Mouse (Mus musculus): ENCODE results near the gene Arid3c. TPM values are rescaled to one million over a fixed set of nuclear protein-coding genes. Genes with fewer than 3 reads are reported as not detected.
"Not testable (repeated sequence)": the region's sequence is repeated elsewhere in the genome, so short reads cannot be mapped to it uniquely, and the experiment has no call there.

Arid3c gene
- total RNA-seq (2017), result not detected in 3 replicates

DNA sequence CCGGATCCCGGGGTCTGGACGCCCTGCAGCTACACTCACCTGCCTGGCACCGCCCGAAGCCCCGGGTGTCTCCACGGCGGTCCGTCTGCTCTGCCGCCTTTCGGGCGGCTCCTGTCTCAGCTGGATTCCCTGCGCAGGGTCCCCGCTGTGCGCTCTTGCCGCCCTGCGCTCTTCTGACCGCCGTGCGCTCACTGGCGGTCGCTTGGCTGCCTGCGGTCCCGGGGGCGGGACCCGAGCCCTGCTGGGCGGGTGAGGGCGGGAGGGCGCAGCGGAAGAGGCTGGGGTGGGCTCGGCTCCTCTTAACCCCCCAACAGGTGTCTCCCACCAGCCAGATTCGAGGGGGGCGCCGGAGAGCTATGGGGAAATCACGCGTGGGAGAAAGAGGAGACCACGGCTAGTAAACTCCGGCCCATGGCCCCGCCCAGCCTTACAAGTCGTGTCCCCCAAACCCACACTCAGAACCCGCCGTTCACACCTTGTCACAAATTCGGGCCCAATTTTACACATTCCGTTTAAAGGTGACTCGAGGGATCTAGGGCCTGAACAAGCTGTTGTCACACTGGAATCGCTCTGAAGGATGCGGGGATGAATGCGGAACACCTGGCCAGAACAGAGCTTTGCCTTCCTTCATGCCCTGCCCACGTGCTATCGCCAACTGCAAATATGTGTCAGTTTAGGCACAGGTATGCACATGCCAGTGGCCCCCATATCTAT lies at the start of gene Arid3c:
Gene Arid3c (minus strand): TSS at position 91 of the 714 bp plus-strand sequence.
- no peak for ATAC-seq (replicated peaks; ENCODE audit: insufficient number of reproducible peaks, low FRiP score, low TSS enrichment, poor library complexity, severe bottlenecking)

DNA sequence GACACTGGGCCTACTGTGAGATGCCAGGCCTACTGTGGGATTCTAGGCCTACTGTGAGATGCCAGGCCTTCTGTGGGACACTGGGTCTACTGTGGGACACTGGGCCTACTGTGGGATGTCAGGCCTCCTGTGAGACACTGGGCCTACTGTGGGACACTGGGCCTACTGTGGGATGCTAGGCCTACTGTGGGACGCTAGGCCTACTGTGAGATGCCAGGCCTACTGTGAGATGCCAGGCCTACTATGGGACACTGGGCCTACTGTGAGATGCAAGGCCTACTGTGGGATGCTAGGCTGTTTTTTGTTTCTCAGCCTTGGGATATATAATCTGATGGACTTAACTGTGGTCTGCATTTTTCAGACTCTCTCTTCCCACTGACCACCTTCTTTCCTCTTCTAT lies 44.9 kb upstream of the Arid3c start:
- ATAC-seq (replicated peaks; ENCODE audit: insufficient number of reproducible peaks, low FRiP score, low TSS enrichment, poor library complexity, severe bottlenecking), result not testable (repeated sequence)

DNA sequence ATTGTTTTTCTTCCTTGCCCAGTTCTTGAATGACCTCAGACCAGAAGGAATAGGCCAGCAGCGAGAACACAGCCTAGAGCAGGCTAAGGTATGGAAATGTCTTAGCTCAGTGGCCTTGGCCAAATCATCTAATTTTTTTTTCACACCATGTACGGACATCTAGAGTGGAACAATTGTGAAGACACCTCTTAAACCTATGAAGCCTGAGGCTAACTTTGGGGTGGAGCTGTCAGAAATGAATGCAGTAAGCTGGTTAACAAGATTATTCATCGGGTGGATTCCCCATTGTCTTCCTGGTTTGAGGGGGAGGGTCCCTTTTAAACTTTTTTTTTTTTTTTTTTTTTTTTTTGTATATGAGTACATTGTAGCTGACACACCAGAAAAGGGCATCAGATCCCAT lies 43.6 kb upstream of the Arid3c start:
- ATAC-seq (replicated peaks; ENCODE audit: insufficient number of reproducible peaks, low FRiP score, low TSS enrichment, poor library complexity, severe bottlenecking), result not testable (repeated sequence)

DNA sequence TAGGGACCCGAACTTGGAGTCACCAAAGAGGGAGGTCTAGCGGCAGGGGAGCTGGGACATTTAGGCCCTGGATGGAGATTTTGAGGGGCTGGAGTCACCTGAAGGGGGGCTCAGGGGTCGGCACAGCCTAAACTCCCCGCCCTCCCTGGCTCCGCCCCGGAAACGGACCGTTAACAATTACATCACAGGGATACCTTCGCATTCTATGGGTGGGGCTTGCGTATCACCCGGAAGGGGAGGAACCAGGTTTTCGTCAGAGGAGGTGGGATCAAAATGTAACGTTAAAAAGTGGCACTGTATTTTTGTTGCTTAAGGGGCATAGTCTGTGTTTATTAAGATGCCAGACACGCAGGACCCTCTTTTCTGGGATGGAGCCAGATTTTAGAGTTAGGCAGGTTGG lies 43.1 kb upstream of the Arid3c start, which contains the start of gene Ccl27a:
Gene Ccl27a (minus strand): TSS at position 246 of the 400 bp plus-strand sequence.
- not testable (repeated sequence) for ATAC-seq (replicated peaks; ENCODE audit: insufficient number of reproducible peaks, low FRiP score, low TSS enrichment, poor library complexity, severe bottlenecking)

DNA sequence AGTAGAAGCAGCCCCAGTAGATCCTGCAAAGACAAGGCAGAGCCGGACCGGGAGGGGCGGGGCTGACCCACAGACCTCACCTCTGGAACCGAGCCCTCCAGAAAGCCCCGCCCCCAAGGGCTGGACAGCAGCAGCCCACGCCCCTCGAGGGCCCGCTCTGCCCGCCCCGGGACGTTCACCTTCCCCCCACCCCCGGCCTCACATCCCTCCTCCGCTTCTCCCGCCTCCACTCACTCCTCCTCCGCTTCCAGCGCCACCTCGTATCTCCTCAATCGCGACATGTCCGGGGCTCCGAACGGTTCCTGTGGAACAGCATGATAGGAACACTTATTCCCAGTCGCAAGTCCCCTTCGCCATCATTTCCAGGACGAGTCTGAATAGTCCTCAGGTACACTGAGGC lies 42.6 kb upstream of the Arid3c start:
- not testable (repeated sequence) for ATAC-seq (replicated peaks; ENCODE audit: insufficient number of reproducible peaks, low FRiP score, low TSS enrichment, poor library complexity, severe bottlenecking)

- not testable (repeated sequence) for ATAC-seq (replicated peaks; ENCODE audit: insufficient number of reproducible peaks, low FRiP score, low TSS enrichment, poor library complexity, severe bottlenecking)
Observed at GRCm38 (mm10) chr4:41772946-41773345, 42.0 kb upstream of the Arid3c start.

DNA sequence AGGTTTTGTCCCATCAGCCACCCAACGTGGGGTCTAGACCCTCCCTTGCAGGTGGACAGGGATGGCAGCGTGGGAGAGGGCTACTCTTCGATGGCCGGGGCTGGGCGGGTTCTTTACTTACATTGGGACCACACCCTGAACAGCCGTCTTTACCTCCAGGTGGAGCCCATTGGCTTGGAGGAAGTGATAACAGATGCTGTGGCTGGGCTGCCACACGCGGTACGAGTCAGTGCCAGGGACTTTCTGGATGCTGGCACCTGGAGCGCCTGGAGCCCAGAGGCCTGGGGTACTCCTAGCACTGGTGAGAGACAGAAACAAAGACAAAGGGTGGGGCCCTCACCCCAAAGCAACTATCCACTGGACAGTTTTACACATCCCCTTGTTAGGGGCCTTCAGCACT lies 36.4 kb upstream of the Arid3c start:
- not testable (repeated sequence) for ATAC-seq (replicated peaks; ENCODE audit: insufficient number of reproducible peaks, low FRiP score, low TSS enrichment, poor library complexity, severe bottlenecking)

DNA sequence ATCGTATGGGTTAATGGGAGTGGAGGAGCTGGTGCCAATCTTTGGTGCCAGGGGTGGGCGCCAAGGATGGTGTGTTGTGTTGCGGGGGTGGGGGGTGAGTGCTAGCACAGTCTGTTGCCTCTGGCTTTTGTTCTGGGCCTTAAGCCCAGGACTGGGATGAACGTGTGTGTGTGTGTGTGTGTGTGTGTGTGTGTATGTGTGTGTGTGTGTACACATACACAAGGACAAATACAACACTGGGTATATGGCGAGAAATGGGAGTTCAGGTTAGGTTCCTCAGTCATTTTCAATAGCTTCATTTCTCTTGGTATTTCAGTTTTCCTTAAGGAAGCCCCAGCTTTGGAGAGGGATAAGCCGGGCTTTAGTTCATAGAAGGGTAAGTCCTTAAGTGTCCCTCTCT lies 32.2 kb upstream of the Arid3c start:
- not testable (repeated sequence) for ATAC-seq (replicated peaks; ENCODE audit: insufficient number of reproducible peaks, low FRiP score, low TSS enrichment, poor library complexity, severe bottlenecking)

DNA sequence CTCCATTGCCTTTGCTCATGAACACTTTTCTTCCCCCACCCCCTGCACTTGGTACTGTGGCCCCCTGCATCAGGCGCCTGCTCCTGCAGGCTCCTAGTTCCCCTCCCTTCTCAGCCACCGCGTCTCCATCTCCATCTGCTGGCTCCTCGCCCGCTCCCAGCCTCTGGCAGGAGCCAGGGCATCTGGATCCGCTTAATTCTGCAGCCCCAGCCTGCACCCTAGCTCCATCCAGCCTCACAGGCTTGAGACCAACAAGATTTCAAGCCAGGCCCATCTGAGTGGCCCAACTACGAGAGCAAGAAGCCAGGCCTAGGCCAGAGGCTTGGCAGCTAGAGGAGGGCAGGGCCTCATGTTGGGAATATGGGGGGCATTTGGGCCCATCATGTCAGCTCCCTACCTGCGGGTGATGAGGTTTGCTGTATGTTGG lies 31.8 kb upstream of the Arid3c start:
- not testable (repeated sequence) for ATAC-seq (replicated peaks; ENCODE audit: insufficient number of reproducible peaks, low FRiP score, low TSS enrichment, poor library complexity, severe bottlenecking)

GRCm38 (mm10) chr4:41762099-41762687 lies 31.3 kb upstream of the Arid3c start:
- ATAC-seq (replicated peaks; ENCODE audit: insufficient number of reproducible peaks, low FRiP score, low TSS enrichment, poor library complexity, severe bottlenecking), result no peak

GRCm38 (mm10) chr4:41761680-41762079 lies 30.7 kb upstream of the Arid3c start:
- no peak for ATAC-seq (replicated peaks; ENCODE audit: insufficient number of reproducible peaks, low FRiP score, low TSS enrichment, poor library complexity, severe bottlenecking)

DNA sequence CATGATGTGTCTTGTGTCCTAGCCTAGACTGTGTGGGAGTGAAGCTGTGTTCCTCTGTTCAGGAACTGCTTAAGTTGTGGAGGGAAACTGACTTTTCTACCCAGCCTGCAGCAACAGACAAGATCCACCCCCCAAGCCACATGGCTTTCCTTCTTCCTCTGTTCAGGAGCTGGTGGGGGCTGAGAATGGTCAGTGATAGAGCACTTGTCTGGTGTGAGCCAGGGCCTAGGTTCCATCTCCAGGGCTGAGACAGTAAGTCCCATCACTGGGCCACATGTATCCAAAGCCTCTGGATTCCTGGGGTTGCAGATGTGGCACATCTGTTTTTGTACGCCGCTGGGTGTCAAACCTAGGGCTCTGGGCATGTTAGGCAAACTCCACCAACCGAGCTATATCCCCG lies 30.0 kb upstream of the Arid3c start:
- ATAC-seq (replicated peaks; ENCODE audit: insufficient number of reproducible peaks, low FRiP score, low TSS enrichment, poor library complexity, severe bottlenecking), result no peak

GRCm38 (mm10) chr4:41760288-41760721 lies 29.4 kb upstream of the Arid3c start:
- peak; percentile 46 for ATAC-seq (replicated peaks; ENCODE audit: insufficient number of reproducible peaks, low FRiP score, low TSS enrichment, poor library complexity, severe bottlenecking)

- ATAC-seq (replicated peaks; ENCODE audit: insufficient number of reproducible peaks, low FRiP score, low TSS enrichment, poor library complexity, severe bottlenecking), result no peak
Observed at GRCm38 (mm10) chr4:41759656-41760287, 28.8 kb upstream of the Arid3c start.

DNA sequence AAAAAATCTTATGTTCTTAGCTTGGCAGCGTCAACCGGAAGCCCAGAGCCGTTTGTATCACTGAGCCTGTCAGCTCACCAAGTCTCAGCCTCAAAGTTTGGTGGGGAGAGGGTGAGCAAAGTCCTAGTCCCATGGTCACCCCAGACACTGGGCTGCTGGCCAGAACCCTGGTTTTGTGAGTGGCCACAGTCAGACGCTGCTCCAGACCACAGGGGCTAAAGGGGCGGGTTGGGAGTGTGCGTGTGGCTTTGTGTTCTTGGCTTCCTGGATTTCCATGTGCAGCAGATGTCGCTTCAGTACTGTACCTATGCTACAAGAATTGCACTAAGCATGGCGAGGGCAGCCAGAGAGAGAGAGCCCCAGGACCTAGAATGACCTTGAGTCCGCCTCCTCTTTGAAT lies 28.3 kb upstream of the Arid3c start:
- ATAC-seq (replicated peaks; ENCODE audit: insufficient number of reproducible peaks, low FRiP score, low TSS enrichment, poor library complexity, severe bottlenecking), result no peak

- no peak for ATAC-seq (replicated peaks; ENCODE audit: insufficient number of reproducible peaks, low FRiP score, low TSS enrichment, poor library complexity, severe bottlenecking)
Observed at GRCm38 (mm10) chr4:41758701-41759100, 27.8 kb upstream of the Arid3c start.

- no peak for ATAC-seq (replicated peaks; ENCODE audit: insufficient number of reproducible peaks, low FRiP score, low TSS enrichment, poor library complexity, severe bottlenecking)
Observed at GRCm38 (mm10) chr4:41758021-41758420, 27.1 kb upstream of the Arid3c start.

- no peak for ATAC-seq (replicated peaks; ENCODE audit: insufficient number of reproducible peaks, low FRiP score, low TSS enrichment, poor library complexity, severe bottlenecking)
Observed at GRCm38 (mm10) chr4:41757321-41757720, 26.4 kb upstream of the Arid3c start.

GRCm38 (mm10) chr4:41756440-41756839 lies 25.5 kb upstream of the Arid3c start:
- ATAC-seq (replicated peaks; ENCODE audit: insufficient number of reproducible peaks, low FRiP score, low TSS enrichment, poor library complexity, severe bottlenecking), result no peak

Data from monocyte, adult 5-6 weeks (primary cell).